24 mouse cellular contexts compared by ENCODE assay signal in the genomic region with DNA sequence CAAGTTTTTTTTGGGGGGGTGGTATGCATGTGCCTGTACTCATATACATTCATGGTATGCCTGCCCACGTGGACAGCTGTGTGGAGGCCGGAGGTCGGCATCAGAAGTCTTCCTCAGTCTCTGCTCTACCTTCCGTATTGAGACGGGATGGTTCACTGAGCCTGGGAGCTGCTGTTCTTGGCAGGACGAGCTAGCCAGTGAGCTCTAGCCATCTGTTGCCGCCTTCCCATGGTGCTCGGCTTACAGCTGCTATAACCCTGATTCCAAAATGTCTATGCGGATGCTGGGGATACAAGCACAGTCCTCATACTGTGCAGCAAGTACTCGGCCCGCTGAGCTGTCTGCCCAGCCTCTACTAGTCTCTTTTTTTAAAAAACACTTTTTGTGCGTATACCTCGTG.
"Had no signal": no experiment of that assay in that cellular context is flagged by ENCODE, and none has a peak within 500 bp of the region (broad histone marks: within the 10 kb centered on the region; RNA-seq: fewer than 3 reads in every experiment).

No protein-coding gene starts in this region.

- H3K4me1 ChIP-seq: heart, embryonic 10.5 days; heart, embryonic 12.5 days; intestine, embryonic 15.5 days; kidney, embryonic 15.5 days; limb, embryonic 13.5 days; limb, embryonic 15.5 days had no signal

- H3K4me2 ChIP-seq: heart, embryonic 12.5 days; hindbrain, embryonic 14.5 days; intestine, embryonic 15.5 days; kidney, embryonic 15.5 days; limb, embryonic 13.5 days; limb, embryonic 15.5 days; liver, embryonic 12.5 days had no signal

- DNase-seq: gastrocnemius, adult 2 months; gastrocnemius, postnatal 10 days; gastrocnemius, postnatal 25 days; heart, adult 18-20 months; heart, postnatal 10 days; heart, postnatal 4 days; kidney, adult 2 months; kidney, adult 9 months; kidney, postnatal 14 days; kidney, postnatal 36 days; layer of hippocampus, adult 9-11 months; layer of hippocampus, postnatal 36 days had no signal

- H3K4me3 ChIP-seq: gastrocnemius, adult 2 months; heart, embryonic 10.5 days; heart, embryonic 12.5 days; intestine, embryonic 15.5 days; kidney, embryonic 15.5 days; limb, embryonic 13.5 days; limb, embryonic 15.5 days; liver, embryonic 12.5 days had no signal

- ATAC-seq: inflammation-experienced regulatory T-cells, adult 6 months; intestine, embryonic 15.5 days; intestine, postnatal 0 days; liver, embryonic 12.5 days had no signal

- H3K27me3 ChIP-seq: heart, embryonic 12.5 days; intestine, embryonic 15.5 days; kidney, embryonic 15.5 days; limb, embryonic 13.5 days; limb, embryonic 15.5 days; liver, embryonic 12.5 days had no signal

- H3K27ac ChIP-seq: gastrocnemius, adult 2 months; heart, embryonic 10.5 days; hindbrain, embryonic 14.5 days; intestine, embryonic 15.5 days; kidney, embryonic 15.5 days; kidney, postnatal 0 days; limb, embryonic 13.5 days; limb, embryonic 15.5 days; liver, embryonic 12.5 days; liver, embryonic 14.5 days had no signal

- H3K9me3 ChIP-seq: heart, embryonic 10.5 days; intestine, embryonic 15.5 days; kidney, embryonic 15.5 days; limb, embryonic 13.5 days; limb, embryonic 15.5 days had no signal

- H3K9ac ChIP-seq: heart, embryonic 12.5 days; hindbrain, embryonic 14.5 days; intestine, embryonic 15.5 days; kidney, embryonic 15.5 days; limb, embryonic 13.5 days; limb, embryonic 15.5 days; liver, embryonic 12.5 days; liver, embryonic 14.5 days had no signal
